Mouse (Mus musculus) intestine, postnatal 0 days (tissue): ENCODE measurements around the gene Tex12. TPM values are rescaled to one million over a fixed set of nuclear protein-coding genes. Genes with fewer than 3 reads are reported as not detected.

Experiments used
- ATAC-seq: fragments of 200-750 bp; cut with Nextera tagmentation; 2 replicates; pipeline ENCODE4 v1.8.0; 2017; ENCODE audit warnings: mild to moderate bottlenecking, moderate TSS enrichment, moderate library complexity
- H3K27ac ChIP-seq: fragments of 300-500 bp; sonication (generic); 2 replicates; pipeline ENCODE4 v1.5.1; 2014; ENCODE audit warnings: mild to moderate bottlenecking, low read depth, low read length, moderate library complexity
- H3K27me3 ChIP-seq: fragments of 300-500 bp; sonication (generic); replicated peaks from 2 replicates; pipeline ENCODE4 v1.6.1; 2014; ENCODE audit warnings: low read length, mixed read lengths; ENCODE audit not compliant: control insufficient read depth, insufficient read depth
- H3K36me3 ChIP-seq: fragments of 300-500 bp; sonication (generic); 2 replicates; pipeline ENCODE4 v1.6.1; 2014; ENCODE audit warnings: mild to moderate bottlenecking, moderate library complexity; ENCODE audit not compliant: control insufficient read depth, insufficient read depth
- H3K4me1 ChIP-seq: fragments of 300-500 bp; sonication (generic); replicated peaks from 2 replicates; pipeline ENCODE4 v1.6.1; 2014; ENCODE audit warnings: antibody characterized with exemption, low read length, mixed read lengths; ENCODE audit not compliant: control insufficient read depth, insufficient read depth
- H3K4me2 ChIP-seq: fragments of 300-500 bp; sonication (generic); replicated peaks from 2 replicates; pipeline ENCODE4 v1.6.1; 2014; ENCODE audit warnings: low read depth, mild to moderate bottlenecking, moderate library complexity
- H3K4me3 ChIP-seq: fragments of 300-500 bp; sonication (generic); 2 replicates; pipeline ENCODE4 v1.5.1; 2014; ENCODE audit warnings: low read depth, low read length
- H3K9ac ChIP-seq: fragments of 300-500 bp; sonication (generic); 2 replicates; pipeline ENCODE4 v1.6.1; 2014; ENCODE audit warnings: mild to moderate bottlenecking, low read depth, low read length
- H3K9me3 ChIP-seq: fragments of 300-500 bp; sonication (generic); 2 replicates; pipeline ENCODE4 v1.6.1; 2016; ENCODE audit warnings: mixed run types; ENCODE audit not compliant: control insufficient read depth
- CTCF ChIP-seq: sonication (generic); IDR thresholded peaks from 2 replicates; pipeline ENCODE4 v1.5.1; 2016; ENCODE audit warnings: low read depth, mild to moderate bottlenecking, control low read depth, antibody characterized with exemption, moderate library complexity
- WGBS: fragments of 180-500 bp; shearing (Covaris S2); extraction: QIAGEN DNeasy Blood & Tissue Kit; methylation state at CpG from one replicate; pipeline ENCODE4 v1.1.7; 2014; 5-methylcytosine and 5-hydroxymethylcytosine counted together
- polyA plus RNA-seq: library from polyadenylated mRNA; unstranded; fragments of >200 nt; fragmentation: Nextera tagmentation; extraction: Ambion mirVana; gene quantifications from 2 replicates; pipeline ENCODE4 v1.2.1, GENCODE M21; 2015

The Tex12 gene
- polyA plus RNA-seq, result 0.43 and 0.65 TPM in 2 replicates

DNA sequence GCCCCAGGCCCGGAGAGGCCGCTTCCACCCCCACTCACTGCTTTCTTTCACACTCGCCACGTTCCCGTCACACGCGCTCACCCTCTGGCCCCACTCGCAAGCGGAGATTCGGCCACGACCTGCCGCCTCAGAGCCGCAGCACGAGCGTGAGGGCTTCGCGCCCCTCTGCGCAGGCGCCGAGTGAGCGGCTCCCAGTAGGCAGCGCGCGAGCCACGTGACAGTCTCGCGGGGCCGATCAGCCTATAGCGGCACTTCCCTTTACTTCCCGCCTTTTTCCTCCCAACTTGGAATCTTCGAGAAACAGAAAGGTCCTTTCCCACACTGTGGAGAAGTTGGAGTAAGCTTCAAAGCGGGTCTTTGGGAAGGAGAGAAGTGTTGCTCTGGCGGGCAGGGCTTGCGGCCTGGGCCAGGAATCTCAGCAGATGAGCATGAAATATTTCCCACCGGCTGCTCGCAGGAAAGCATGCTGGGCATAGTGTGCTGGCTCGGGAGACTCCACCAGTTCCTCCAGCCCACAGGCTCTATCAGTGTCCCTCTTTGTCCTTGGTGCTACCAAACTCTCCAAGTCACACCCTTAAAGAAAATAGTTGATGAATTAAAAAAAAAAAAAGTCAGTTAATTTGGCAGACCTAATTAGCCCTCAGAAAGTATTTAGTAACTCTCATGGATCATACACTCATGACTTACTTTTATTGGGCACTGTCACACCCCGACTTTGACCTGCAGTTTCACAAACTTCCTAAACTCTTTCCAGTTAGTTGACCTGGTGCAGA lies at the start of gene Tex12:
Tex12 (minus strand) TSS at position 181 of the 773 bp plus-strand sequence.
- H3K27ac ChIP-seq, result no peak within 1 kb of the TSS
- ATAC-seq, result peak; percentile 91

DNA sequence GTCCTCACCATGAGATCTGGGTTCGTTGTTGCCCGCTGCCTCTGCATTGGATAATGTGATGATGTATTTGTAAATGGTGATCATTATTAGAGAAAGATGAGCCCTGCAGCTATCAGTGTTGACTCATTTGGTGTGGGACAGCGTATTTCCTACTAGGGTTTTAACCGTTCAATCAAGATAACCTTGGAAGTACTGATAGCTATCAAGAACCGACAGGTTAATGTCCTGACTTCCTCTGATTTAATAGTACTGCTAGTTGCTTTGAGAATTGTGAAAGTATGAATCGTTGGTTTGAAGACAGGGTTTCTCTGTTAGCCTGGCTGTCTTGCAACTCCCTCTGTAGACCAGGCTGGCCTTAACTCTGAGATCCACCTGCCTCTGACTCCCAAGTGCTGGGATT lies 43.2 kb upstream of the Tex12 start:
- H3K4me2 ChIP-seq, result peak overlapping the region; percentile 84
- peak overlapping the region; percentile 75 for H3K9ac ChIP-seq
- peak overlapping the region; percentile 96 for H3K27ac ChIP-seq
- no peaks in the 10 kb centered on the region for H3K27me3 ChIP-seq
- peak overlapping the region; percentile 71 for H3K4me3 ChIP-seq
- 2% methylated on average over 6 of the region's 6 CpGs for WGBS
- peaks cover 41% of the 10 kb centered on the region for H3K36me3 ChIP-seq
- TF ChIP-seq CTCF, result no peak
- H3K4me1 ChIP-seq, result 0 out of 2 replicates have a peak, but pooled peaks cover 8% of the 10 kb centered on the region
- ATAC-seq, result no peak
- H3K9me3 ChIP-seq, result no peaks in the 10 kb centered on the region

More for the DNA sequence above, at the start of gene Tex12:
- H3K36me3 ChIP-seq, result no peaks in the 10 kb centered on the region
- no peak within 1 kb of the TSS; the same call in 1 of the 2 replicates for H3K4me2 ChIP-seq
- H3K9me3 ChIP-seq, result no peaks in the 10 kb centered on the region
- H3K9ac ChIP-seq, result no peak within 1 kb of the TSS
- TF ChIP-seq CTCF, result no peak
- H3K27me3 ChIP-seq, result no peaks in the 10 kb centered on the region
- H3K4me1 ChIP-seq, result no peaks in the 10 kb centered on the region
- no peak within 1 kb of the TSS for H3K4me3 ChIP-seq
- WGBS, result 82% methylated on average over 38 of the region's 38 CpGs

DNA sequence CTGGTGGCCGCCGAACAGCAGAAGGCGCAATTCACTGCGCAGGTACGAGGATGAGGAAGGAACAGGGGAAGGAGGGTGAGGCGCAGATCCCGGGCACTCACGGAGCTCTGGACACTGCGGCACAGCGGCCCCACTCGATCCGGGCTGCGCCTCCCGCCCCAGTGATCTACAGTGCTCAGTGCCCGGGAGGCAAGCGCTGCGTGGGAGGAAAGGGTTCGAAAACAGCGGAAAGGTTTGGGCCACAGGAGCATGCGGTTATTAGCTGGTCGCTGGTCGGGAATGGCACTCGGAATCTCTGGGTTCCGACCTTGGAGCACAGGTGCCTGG lies 42.8 kb upstream of the Tex12 start:
- peak; percentile 59 for TF ChIP-seq CTCF
- Histone ChIP-seq H3K36me3 (peaks cover 41% of the 10 kb centered on the region), H3K9me3 (no peaks in the 10 kb centered on the region), H3K4me1 (0 out of 2 replicates have a peak, but pooled peaks cover 8% of the 10 kb centered on the region), H3K4me2 (peak overlapping the region; percentile 84), H3K9ac (peak overlapping the region; percentile 75), H3K27me3 (no peaks in the 10 kb centered on the region), H3K4me3 (peak overlapping the region; percentile 71), H3K27ac (peak overlapping the region; percentile 96)
- WGBS, result under 1% methylated on average over 24 of the region's 24 CpGs
- peak; percentile 72 for ATAC-seq

DNA sequence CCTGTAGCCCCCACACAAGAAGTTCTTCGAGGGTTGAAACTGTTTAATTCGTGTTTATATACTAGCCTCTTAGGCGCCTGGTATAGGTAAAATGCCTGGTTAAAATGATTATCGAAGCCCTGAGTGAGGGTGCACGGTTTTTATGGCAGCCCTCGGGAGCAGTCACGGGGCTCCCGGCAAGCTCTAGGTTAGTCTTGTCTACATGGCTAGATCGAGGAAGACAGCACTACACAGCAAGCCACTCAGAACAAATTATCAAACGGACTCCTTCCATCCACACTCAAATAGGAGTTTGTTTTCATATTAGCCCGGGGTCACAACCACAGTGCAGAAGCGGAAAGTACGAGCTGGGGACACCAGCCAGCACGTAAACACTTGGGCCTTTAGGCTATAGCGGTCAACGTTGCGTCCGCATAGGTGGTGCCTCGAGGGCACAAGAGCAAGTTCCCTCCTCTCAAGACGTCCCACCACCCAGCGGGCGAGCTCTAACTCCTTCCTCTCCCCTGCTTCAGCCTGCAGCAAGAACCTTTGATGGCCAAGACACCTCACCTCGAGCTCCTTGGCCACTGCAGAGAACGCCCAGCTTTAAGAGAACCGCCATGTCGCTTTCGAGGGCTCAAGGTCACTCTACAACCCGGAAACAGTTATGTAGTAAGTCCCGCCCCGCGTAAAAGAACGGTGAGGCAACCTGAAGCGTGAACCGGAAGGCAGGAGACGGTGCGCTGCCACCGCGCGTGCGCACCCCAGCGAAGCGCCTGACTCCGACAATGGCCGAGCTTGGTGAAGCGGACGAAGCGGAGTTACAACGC lies 42.3 kb upstream of the Tex12 start, which contains the start of the genes Sdhd and Timm8b:
Sdhd (minus strand) TSS at position 624 of the 809 bp plus-strand sequence.
Timm8b (plus strand) TSS at position 722 of the 809 bp plus-strand sequence.
- no peaks in the 10 kb centered on the region for H3K27me3 ChIP-seq
- WGBS, result under 1% methylated on average over 48 of the region's 48 CpGs
- peak within 1 kb of the TSS; percentile 71 for H3K4me3 ChIP-seq
- H3K9ac ChIP-seq, result peak within 1 kb of the TSS; percentile 75
- H3K9me3 ChIP-seq, result no peaks in the 10 kb centered on the region
- peak; percentile 96 for ATAC-seq
- TF ChIP-seq CTCF, result no peak
- 0 out of 2 replicates have a peak, but pooled peaks cover 8% of the 10 kb centered on the region for H3K4me1 ChIP-seq
- H3K27ac ChIP-seq, result peak within 1 kb of the TSS; percentile 96
- H3K4me2 ChIP-seq, result peak within 1 kb of the TSS; percentile 84
- H3K36me3 ChIP-seq, result peaks cover 44% of the 10 kb centered on the region

GRCm38 (mm10) chr9:50602055-50602845 lies 41.1 kb upstream of the Tex12 start:
- no peak for ATAC-seq
- 41% methylated on average over 7 of the region's 7 CpGs for WGBS
- H3K4me1 ChIP-seq, result 0 out of 2 replicates have a peak, but pooled peaks cover 8% of the 10 kb centered on the region

More at GRCm38 (mm10) chr9:50602055-50602845, 41.1 kb upstream of the Tex12 start:
- Histone ChIP-seq H3K4me2 (peak overlapping the region; percentile 84), H3K36me3 (peaks cover 47% of the 10 kb centered on the region), H3K27ac (no peak overlapping the region), H3K4me3 (peak overlapping the region; percentile 71), H3K9me3 (no peaks in the 10 kb centered on the region), H3K27me3 (no peaks in the 10 kb centered on the region), H3K9ac (peak overlapping the region; percentile 75; the same call in 1 of the 2 replicates)
- TF ChIP-seq CTCF, result no peak
